Mouse (Mus musculus) forebrain, postnatal 0 days (tissue): ENCODE measurements around the gene Ltbp2. TPM values are rescaled to one million over a fixed set of nuclear protein-coding genes. Genes with fewer than 3 reads are reported as not detected.
A peak's percentile ranks its signal among the peaks of the same experiment; 100 is the strongest.

ENCODE experiments used
- ATAC-seq: fragments of 200-750 bp; cut with Nextera tagmentation; 2 replicates; pipeline ENCODE4 v1.8.0; 2017; ENCODE audit warnings: mild to moderate bottlenecking, moderate library complexity
- DNase-seq: peaks from one replicate; pipeline ENCODE4 v3.0.0-alpha.2; 2015
- H3K27ac ChIP-seq: fragments of 300-500 bp; sonication (generic); 2 replicates; pipeline ENCODE4 v1.5.1; 2014; ENCODE audit warnings: low read depth, mild to moderate bottlenecking, antibody characterized with exemption, low read length, moderate library complexity, mixed read lengths
- H3K27me3 ChIP-seq: fragments of 300-500 bp; sonication (generic); 2 replicates; pipeline ENCODE4 v1.6.1; 2014; ENCODE audit warnings: mild to moderate bottlenecking, low read length, mixed read lengths; ENCODE audit not compliant: insufficient read depth
- H3K36me3 ChIP-seq: fragments of 300-500 bp; sonication (generic); 2 replicates; pipeline ENCODE4 v1.6.1; 2014; ENCODE audit warnings: mild to moderate bottlenecking, moderate library complexity; ENCODE audit not compliant: insufficient read depth
- H3K4me1 ChIP-seq: fragments of 300-500 bp; sonication (generic); 2 replicates; pipeline ENCODE4 v1.6.1; 2014; ENCODE audit warnings: antibody characterized with exemption; ENCODE audit not compliant: insufficient read depth
- H3K4me2 ChIP-seq: fragments of 300-500 bp; sonication (generic); 2 replicates; pipeline ENCODE4 v1.6.1; 2014; ENCODE audit warnings: low read depth, mild to moderate bottlenecking, moderate library complexity
- H3K4me3 ChIP-seq: fragments of 300-500 bp; sonication (generic); 2 replicates; pipeline ENCODE4 v1.5.1; 2014; ENCODE audit warnings: low read depth, low read length, mixed read lengths
- H3K9ac ChIP-seq: fragments of 300-500 bp; sonication (generic); 2 replicates; pipeline ENCODE4 v1.6.1; 2014; ENCODE audit warnings: mild to moderate bottlenecking
- H3K9me3 ChIP-seq: fragments of 300-500 bp; sonication (generic); 2 replicates; pipeline ENCODE4 v1.6.1; 2016; ENCODE audit warnings: low read length
- CTCF ChIP-seq: sonication (generic); IDR thresholded peaks from 2 replicates; pipeline ENCODE4 v1.5.1; 2016; ENCODE audit warnings: antibody characterized with exemption, control low read depth, low read depth
- WGBS: fragments of 180-500 bp; shearing (Covaris S2); extraction: QIAGEN DNeasy Blood & Tissue Kit; methylation state at CpG from one replicate; pipeline ENCODE4 v1.1.7; 2014; 5-methylcytosine and 5-hydroxymethylcytosine counted together
- polyA plus RNA-seq: library from polyadenylated mRNA; unstranded; fragments of >200 nt; fragmentation: Nextera tagmentation; extraction: Ambion mirVana; gene quantifications from 2 replicates; pipeline ENCODE4 v1.2.1, GENCODE M21; 2015
- total RNA-seq: library from RNA; depleted of rRNA; stranded (reverse); fragments of >200 nt; gene quantifications from 2 replicates; pipeline ENCODE4 v1.2.3, GENCODE M21; 2014

Gene Ltbp2
- total and polyA plus RNA-seq, 2 experiments from 2014 or later = 0.51 to 0.76 TPM

DNA sequence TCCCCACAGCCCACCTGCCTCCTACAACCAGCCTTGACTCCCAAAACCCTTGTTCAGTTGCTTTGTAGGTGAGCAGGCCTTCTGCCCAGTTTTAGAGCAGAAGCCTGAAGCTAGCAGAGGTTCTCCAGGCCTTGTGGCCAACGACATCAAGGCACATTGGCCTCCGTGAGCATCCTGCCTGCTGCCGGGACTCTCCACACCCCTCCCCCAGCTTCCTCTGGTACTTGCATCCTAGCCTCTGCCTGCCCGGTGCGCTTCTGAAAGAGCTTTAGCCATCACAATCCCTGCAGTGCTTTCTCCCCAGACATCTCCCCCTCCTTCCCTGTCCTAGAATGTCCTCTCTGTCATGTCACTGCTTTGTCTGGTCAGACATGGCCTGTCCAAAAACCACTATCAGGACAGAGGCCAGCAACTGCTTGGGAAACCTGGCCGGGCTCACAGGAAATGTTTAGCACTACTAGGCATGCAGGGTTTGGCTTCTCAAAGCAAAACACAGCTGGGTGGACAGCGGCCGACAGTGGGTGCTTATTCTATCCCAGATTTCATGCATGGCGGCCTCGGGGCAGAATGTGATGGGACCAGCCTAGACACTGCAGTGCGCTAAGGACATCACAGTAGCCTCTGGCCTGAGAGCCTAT is 24.8 kb downstream of the Ltbp2 start:
- Histone ChIP-seq H3K36me3 (no peaks in the 10 kb centered on the region), H3K4me3 (no peak overlapping the region), H3K4me1 (no peaks in the 10 kb centered on the region), H3K27ac (no peak overlapping the region), H3K9ac (no peak overlapping the region), H3K4me2 (no peak overlapping the region), H3K9me3 (no peaks in the 10 kb centered on the region), H3K27me3 (no peaks in the 10 kb centered on the region)
- WGBS = 71% methylated on average over 11 of the region's 11 CpGs
- TF ChIP-seq CTCF = no peak
- no peak for ATAC-seq
- no peak for DNase-seq

DNA sequence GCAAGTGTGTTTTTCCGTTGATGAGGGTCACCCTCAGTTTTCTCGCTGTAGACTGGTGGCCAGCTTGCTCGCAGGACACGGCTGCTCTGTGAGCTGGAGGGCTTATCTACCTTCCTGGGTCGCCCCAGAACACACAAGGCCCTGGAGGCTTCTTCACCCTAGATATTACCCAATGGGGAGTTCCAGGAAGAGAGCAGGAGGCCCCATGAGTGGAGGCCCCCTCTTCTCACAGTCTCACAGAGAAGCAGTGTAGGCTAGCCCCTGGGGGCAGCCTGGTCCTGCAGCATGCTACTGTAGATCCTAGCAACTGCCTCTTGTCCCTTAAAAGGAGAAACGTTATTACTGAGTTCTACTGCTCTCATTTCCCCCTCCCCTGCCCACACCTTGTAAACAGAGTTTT is 28.4 kb downstream of the Ltbp2 start:
- no peak for TF ChIP-seq CTCF
- WGBS = 79% methylated on average over 6 of the region's 6 CpGs
- H3K27me3 ChIP-seq = no peaks in the 10 kb centered on the region

GRCm38 (mm10) chr12:84847480-84847879 is 28.9 kb downstream of the Ltbp2 start:
- no peak overlapping the region for H3K4me3 ChIP-seq
- no peak overlapping the region for H3K4me2 ChIP-seq
- DNase-seq (no peak), ATAC-seq (no peak)
- no peaks in the 10 kb centered on the region for H3K27me3 ChIP-seq
- TF ChIP-seq CTCF = no peak
- whole genome bisulfite sequencing = 68% methylated on average over 7 of the region's 7 CpGs
- H3K36me3 ChIP-seq = no peaks in the 10 kb centered on the region
- H3K9me3 ChIP-seq = no peaks in the 10 kb centered on the region
- no peaks in the 10 kb centered on the region for H3K4me1 ChIP-seq
- H3K27ac ChIP-seq = no peak overlapping the region
- H3K9ac ChIP-seq = no peak overlapping the region

More for the DNA sequence above, 28.4 kb downstream of the Ltbp2 start:
- Histone ChIP-seq H3K4me2 (no peak overlapping the region), H3K9ac (no peak overlapping the region), H3K4me3 (no peak overlapping the region), H3K27ac (no peak overlapping the region), H3K4me1 (no peaks in the 10 kb centered on the region), H3K36me3 (no peaks in the 10 kb centered on the region), H3K9me3 (no peaks in the 10 kb centered on the region)
- DNase-seq (no peak), ATAC-seq (no peak)

DNA sequence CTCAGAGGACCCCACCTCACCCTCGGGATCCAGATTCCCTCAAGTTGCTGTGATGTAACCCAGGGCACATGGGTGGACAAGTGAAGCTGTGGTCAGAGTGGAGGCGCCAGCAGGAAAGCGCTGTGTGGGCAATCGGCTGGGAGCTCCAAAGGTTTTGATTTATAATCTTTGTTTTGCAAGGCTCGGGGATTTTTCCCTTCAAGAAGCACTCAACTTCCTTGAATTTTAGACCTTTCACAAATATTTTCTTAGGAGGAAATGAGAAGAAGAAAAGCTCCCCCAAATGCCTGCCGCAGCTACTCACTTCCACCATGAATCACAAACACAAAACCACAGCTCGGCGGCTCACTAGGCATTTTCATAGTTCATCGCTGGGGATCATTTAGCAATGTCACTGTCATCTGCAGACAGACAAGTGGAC is 29.7 kb downstream of the Ltbp2 start:
- TF ChIP-seq CTCF = no peak
- H3K27ac ChIP-seq = no peak overlapping the region
- H3K4me2 ChIP-seq = no peak overlapping the region
- no peaks in the 10 kb centered on the region for H3K27me3 ChIP-seq
- no peak overlapping the region for H3K9ac ChIP-seq
- WGBS = 70% methylated on average over 9 of the region's 9 CpGs
- ATAC-seq (no peak), DNase-seq (no peak)
- H3K9me3 ChIP-seq = no peaks in the 10 kb centered on the region
- H3K4me1 ChIP-seq = no peaks in the 10 kb centered on the region
- H3K4me3 ChIP-seq = no peak overlapping the region
- no peaks in the 10 kb centered on the region for H3K36me3 ChIP-seq

GRCm38 (mm10) chr12:84842706-84843105 is 33.6 kb downstream of the Ltbp2 start:
- H3K9me3 ChIP-seq = no peaks in the 10 kb centered on the region
- no peak overlapping the region for H3K4me3 ChIP-seq
- no peak overlapping the region for H3K9ac ChIP-seq
- no peaks in the 10 kb centered on the region for H3K36me3 ChIP-seq
- no peak for TF ChIP-seq CTCF
- no peak overlapping the region for H3K4me2 ChIP-seq
- ATAC-seq = no peak
- no peak overlapping the region for H3K27ac ChIP-seq
- H3K4me1 ChIP-seq = no peaks in the 10 kb centered on the region
- DNase-seq = no peak
- no peaks in the 10 kb centered on the region for H3K27me3 ChIP-seq
- 49% methylated on average over 6 of the region's 6 CpGs for WGBS

- WGBS = 75% methylated on average over 15 of the region's 15 CpGs
- TF ChIP-seq CTCF = no peak
- H3K27ac ChIP-seq = no peak overlapping the region
- DNase-seq (peak; percentile 57), ATAC-seq (peak; percentile 85)
- H3K4me3 ChIP-seq = no peak overlapping the region
- no peaks in the 10 kb centered on the region for H3K9me3 ChIP-seq
- H3K27me3 ChIP-seq = no peaks in the 10 kb centered on the region
- H3K4me1 ChIP-seq = no peaks in the 10 kb centered on the region
- no peak overlapping the region for H3K9ac ChIP-seq
- no peaks in the 10 kb centered on the region for H3K36me3 ChIP-seq
- no peak overlapping the region for H3K4me2 ChIP-seq
Measured at GRCm38 (mm10) chr12:84841158-84842140, 34.9 kb downstream of the Ltbp2 start.

DNA sequence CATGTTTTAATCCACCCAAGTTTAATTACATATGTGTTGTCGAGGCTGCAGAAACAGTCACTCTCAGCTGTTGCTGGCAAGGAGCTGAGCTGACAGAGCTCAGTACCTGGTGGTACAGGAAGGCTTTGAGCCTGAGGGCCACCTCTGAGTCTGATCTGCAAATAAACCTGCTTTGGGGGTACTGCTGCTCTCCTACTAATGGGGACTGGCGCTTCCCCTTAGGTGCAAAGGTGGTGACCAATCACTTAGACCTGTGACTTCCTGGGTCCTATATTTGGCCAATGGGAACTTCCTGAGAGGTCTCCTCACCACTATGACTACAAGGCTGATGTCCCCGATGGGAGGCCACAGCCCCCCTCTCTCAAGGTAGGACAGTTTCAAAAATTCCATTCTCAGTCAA is 35.6 kb downstream of the Ltbp2 start:
- TF ChIP-seq CTCF = no peak
- no peak for DNase-seq
- Histone ChIP-seq H3K36me3 (no peaks in the 10 kb centered on the region), H3K27me3 (no peaks in the 10 kb centered on the region), H3K9ac (no peak overlapping the region), H3K4me2 (no peak overlapping the region), H3K4me3 (no peak overlapping the region), H3K9me3 (no peaks in the 10 kb centered on the region), H3K4me1 (no peaks in the 10 kb centered on the region), H3K27ac (no peak overlapping the region)
- 76% methylated on average over 3 of the region's 3 CpGs for WGBS
- no peak for ATAC-seq
